Mouse (Mus musculus): ENCODE measurements around the gene Inpp5e.

The Inpp5e gene

DNA sequence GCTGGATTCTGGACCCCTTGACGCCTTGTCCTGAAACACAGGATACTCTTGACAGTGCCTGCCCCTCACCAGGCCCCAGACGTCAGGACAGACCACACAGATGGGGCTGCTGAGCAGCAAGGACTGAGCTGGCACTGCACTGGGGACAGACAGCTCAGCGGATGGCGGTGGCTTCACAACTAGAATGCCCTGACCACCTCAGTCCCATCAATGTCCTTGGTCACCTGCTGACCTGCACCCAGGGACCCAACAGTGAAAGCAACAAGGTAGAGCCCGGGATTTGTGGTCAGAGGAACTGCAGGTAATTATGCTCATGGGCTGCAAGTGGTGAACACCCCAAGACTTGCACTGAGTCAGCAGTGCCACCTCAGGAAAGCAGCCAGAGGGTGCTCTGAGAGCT lies 46.0 kb downstream of the Inpp5e start:
- DNase-seq (ENCODE audit: low spot score in 2 of 2): no peak

DNA sequence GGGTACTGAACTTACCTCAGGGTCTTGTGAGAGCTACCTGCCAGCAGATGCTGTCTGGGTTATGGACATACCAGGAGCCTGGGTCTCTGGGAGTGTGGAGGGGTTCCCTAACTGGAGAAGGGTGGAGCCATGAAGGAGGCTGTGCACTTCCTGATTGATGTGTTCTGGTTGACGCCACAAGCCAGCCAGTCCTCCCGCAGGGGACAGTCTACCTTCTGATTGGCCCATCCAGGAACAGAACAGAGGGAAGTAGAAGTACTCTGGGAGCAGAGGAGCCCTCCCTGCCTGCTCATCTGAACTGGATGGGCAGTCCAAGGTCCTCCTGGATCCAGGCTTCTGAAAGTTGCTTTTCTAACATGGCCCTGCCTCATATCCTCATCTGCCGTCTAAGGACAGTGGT lies 48.2 kb downstream of the Inpp5e start, which contains the start of gene Card9:
Gene Card9 (minus strand): TSS at position 147 of the 400 bp plus-strand sequence.
- no peak for DNase-seq (ENCODE audit: low spot score in 2 of 2)

DNA sequence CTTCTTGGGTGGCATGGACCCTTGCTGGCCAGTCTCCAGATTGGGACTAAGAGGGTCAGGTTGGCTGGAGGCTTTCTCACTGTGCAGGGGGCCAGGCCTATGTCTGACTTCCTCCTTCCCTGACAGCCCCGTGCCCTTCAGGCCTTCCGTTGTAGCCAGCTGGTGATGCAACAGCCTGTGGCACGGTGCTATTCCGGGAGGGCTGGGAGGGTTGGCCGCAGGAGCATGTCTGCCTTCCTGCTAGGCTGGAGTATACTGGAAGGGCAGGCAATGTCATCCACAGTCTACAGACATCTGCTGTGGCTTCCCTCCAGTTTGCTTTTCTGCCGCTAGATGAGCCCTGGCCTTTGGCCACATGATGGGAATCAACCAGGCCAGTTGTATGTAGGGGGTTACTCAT lies 49.0 kb downstream of the Inpp5e start:
- no peak for DNase-seq (ENCODE audit: low spot score in 2 of 2)

DNA sequence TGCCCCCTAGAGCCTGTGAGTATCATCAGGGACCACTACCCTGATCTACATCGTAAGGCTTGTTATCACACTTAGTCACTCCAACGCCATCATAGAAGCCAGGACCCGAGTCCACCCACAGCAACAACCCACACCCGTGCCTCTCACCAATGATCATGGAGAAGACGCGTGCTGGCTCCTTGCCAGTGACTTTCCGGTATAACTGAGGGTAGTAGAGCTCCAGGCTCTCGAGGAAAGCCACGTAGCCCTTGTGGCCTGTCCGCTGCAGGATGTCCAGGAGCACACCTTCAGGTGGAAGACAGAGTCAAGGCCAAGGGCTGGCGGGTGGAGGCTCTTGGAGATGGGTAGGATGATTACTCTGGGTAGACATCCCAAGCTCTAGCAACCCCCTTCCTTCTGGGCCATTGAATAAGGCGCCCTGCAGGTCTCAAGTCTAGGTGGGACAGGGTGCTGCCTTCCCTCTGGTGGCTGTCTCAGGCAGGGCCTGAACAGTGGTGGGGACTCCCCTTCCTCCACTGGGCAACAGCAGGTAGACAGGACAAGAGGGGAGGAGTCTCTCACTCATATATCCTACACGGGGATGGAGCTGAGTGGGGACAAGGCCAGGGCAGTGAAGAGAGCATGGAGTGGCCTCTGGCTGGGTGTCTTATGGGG lies 50.2 kb downstream of the Inpp5e start:
- DNase-seq (ENCODE audit: low spot score in 2 of 2): no peak

DNA sequence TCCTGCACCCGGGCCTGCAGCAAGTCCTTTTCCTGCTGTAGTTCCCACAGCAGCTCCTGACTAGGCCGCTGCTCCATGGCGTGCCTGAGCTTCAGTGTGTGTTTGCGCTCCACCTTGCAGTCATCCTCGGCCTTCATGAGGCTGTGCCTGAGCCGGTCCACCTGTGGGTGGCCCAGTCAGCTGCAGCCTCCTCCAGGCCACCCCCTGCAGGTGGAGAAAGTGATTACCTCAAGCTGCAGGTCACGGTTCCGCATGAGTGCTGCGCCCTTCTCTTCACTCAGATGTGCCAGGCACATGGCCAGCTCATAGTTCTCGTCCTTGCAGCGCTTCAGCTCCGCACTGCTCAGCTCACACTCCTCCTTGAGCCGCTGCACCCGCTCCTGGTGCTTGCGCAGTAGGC lies 51.5 kb downstream of the Inpp5e start:
- no peak for DNase-seq (ENCODE audit: low spot score in 2 of 2)

DNA sequence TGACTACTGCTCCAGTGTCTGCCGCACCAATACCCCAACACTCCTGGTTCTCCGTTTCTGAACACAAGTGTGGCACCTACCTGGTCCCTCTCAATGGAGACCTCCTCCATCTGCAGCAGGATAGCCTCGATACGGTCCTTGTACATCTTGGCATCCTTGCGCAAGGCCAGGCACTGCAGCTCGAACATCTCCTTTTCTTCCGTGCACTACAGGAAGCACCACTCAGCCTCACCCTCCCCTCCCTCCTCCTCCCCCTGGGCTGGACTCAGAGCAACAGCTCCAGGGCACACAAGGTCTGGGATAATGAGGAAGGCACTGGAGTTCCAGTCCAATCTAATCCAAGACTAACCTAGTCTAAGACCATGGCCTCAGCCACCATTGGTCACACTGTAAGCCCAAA lies 52.3 kb downstream of the Inpp5e start:
- DNase-seq (ENCODE audit: low spot score in 2 of 2): no peak

DNA sequence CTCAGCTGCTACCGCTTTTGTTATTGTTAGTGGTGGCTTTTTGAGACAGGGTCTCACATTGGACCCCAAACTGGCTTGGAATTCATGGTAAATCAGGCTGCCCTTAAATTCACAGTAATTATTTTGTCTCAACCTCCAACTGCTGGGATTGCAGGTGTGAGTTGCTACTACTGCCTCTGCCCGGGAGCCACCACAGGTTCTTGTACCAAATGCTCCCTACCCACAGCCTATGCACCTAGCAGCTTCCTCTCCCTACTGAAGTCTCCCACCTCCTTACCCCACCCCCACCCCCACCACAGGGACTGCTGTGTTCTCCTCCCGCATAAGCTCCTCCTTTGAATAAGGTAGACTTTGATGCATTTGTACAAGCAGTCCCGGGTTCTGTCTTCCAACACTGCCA lies 52.8 kb downstream of the Inpp5e start:
- DNase-seq (ENCODE audit: low spot score in 2 of 2): no peak

DNA sequence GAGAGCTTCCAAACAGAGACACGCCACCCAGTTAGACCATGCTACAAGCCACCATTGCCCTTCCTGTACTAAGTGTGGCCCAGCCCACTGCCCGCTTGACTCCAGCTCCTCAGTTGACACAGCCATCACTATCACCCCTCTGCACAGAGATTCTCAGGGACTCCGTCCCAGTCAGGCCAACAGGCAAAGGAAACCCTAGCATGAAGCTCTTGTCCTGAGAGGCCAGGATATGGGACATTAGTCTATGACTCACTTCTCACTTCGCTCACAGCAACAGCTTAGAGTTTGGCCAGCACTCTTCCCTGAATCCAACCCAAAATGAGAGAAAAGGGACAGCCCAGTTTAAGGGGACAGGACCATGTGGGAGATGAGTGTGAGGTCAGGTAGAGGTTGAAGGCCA lies 54.6 kb downstream of the Inpp5e start:
- DNase-seq (ENCODE audit: low spot score in 2 of 2): no peak

DNA sequence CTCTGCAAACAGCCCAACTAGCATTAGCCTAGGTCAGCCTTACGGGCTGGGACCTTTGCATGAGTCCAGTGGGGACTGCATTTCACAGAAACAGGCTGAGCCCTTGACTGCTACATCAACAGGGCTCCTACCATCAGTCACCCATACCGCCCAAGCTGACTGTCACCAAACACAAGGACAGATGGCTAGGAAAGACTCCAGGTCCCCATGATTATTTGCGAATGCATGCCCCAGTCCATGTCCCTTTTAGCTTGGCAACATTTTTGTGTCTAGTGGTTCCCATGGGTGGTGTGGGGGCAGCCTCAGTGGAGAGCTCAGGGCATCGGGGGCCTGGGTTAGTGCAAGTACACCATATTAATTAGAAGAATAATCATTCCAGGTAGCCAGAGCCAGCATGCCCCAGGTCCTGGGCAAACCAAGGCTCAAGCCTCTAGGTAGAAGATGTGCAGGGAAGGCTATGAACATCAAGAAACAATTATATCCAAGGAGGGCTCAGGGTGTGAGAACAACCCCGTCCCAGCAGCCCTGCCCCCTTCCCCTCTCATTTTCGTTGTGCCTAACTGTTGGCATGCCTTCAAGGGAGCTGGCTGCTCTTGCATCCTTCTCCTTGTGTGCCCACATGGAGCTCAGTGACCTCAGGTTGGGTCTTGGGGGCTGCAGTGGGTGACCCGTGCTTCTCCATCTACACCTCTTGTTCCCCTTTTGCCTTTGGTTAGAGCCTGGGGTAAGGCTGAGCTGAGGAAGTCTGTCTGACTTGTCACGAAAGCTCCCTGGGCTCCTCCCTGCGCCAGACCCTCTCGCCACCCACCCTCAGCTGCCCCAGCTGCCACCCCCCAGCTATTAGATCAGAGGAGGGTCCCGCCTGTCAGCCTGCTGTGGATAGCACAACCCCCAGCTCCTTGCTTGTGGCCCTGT lies 55.7 kb downstream of the Inpp5e start:
- no peak for DNase-seq (ENCODE audit: low spot score in 2 of 2)

DNA sequence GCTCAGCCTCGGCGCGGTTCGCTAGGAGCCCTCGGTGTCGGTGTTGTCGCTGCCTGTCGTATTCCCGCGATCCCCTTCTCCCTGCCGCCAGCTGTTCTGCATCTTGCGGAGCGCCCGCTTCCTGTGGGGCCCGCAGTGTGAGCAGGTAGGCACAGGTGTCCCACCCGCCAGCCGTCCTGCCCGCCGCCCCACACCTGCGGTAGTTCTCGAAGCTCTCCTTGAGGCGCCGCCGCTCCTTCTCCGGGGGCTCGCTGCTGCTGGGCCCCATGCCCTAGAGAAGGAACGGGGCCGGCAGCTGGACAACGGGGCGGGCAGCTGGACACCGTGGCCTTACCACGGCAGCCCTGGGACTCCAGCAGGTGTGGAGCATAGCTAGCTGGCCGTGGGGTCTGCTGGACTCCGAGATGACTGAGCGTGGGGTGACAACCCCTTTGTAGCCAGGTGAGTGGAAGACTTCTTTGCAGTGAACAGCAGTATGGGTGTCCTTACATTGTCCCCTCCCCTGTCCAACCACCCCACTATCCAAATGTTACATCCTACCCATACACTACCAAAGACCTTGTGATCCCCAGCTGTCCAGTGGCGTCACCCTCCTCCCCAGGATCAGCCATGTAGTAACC lies 56.6 kb downstream of the Inpp5e start:
- no peak for DNase-seq (ENCODE audit: low spot score in 2 of 2)

DNA sequence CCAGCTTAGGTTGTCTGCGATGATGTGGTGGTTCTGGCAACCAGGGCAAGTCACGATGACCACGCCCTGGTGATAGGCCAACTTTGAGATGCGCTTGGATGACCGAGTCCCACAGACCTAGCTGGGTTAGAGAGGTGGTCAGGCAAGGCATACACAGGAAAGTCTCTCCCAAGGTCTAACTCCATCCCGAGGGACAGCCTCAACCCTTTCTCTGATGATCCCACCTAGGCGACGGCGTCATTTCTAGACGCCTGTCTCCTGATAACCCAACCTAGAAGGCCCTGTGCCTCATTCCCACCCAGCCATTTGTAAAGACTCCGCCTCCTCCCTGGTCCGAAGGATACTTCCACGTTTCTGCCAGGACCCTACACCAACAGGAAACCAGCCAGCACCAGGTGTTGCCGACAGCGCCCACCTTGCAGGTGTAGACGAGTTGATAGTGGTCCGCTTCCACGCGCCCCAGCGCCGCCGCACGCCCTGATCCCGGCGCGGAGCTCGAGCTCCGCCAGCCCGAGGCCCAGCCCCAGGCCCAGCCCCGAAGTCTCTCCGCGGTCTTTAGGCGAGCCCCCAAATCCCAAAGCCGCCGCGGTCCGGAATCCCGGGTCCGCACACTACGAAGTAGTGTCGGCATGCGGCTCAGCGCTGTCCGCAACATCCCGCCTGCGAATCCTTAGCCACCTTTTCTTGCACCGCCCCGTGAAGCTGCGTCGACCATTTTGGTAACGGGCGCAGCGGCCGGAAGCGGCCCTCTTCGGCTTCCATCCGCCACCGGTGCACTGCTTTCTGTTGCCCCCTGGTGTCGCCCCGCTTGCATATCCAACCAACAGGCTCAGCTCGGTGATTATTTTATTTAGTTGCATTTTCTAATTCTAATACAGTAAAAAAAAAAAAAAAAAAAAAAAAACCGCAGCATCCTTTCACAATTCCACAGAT lies 57.4 kb downstream of the Inpp5e start, which contains the start of gene Dnlz:
Gene Dnlz (minus strand): TSS at position 753 of the 933 bp plus-strand sequence.
- DNase-seq (ENCODE audit: low spot score in 2 of 2): peak; percentile 84 to 94

DNA sequence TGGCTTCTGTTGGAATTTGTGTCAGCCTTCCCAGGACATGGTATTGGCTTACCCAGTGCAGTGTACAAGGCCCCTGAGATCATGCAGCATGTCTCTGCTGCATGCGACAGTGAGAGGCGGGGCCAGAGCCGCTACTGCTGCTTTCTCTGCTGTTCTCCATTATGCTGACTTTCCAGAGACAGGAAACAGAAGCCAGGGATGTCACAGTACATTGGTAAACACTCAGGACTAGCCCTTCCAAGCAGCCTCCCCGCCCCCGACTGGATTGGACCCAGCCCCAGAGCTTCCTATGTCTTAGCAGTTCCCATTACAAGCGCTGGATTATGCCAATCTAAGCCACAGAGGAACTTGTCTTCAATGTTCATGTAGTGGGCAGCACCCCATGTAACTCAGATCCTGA lies 60.8 kb downstream of the Inpp5e start:
- DNase-seq (ENCODE audit: low spot score in 2 of 2): no peak

All from left cerebral cortex, adult 9 months (tissue).